Mouse (Mus musculus) ovary, postnatal 14 days (tissue): ENCODE data around the gene Gm19410.
A peak's percentile ranks its signal among the peaks of the same experiment; 100 is the strongest.

ENCODE experiments used
- DNase-seq: peaks from one replicate; pipeline ENCODE4 v3.0.0; 2022; ENCODE audit warnings: low spot score

Gene Gm19410

GRCm38 (mm10) chr8:35765499-35766193 is at the start of gene Gm19410:
Gm19410 (plus strand) TSS chr8:35765790.
- peak; percentile 6 for DNase-seq

GRCm38 (mm10) chr8:35730776-35731175 is 34.8 kb upstream of the Gm19410 start:
- no peak for DNase-seq

GRCm38 (mm10) chr8:35735438-35735837 is 30.2 kb upstream of the Gm19410 start:
- no peak for DNase-seq

GRCm38 (mm10) chr8:35756202-35756601 is 9.4 kb upstream of the Gm19410 start:
- no peak for DNase-seq

GRCm38 (mm10) chr8:35765020-35765419 is 570 bp upstream of the Gm19410 start:
- DNase-seq: no peak

- DNase-seq: no peak
Observed at GRCm38 (mm10) chr8:35773508-35773907, 7.9 kb downstream of the Gm19410 start.
